Mouse (Mus musculus): ENCODE results near the gene Vmn1r230. TPM values are rescaled to one million over a fixed set of nuclear protein-coding genes. Genes with fewer than 3 reads are reported as not detected.

The Vmn1r230 gene
- total RNA-seq (2021), result not detected
- long read RNA-seq, result 0 reads

DNA sequence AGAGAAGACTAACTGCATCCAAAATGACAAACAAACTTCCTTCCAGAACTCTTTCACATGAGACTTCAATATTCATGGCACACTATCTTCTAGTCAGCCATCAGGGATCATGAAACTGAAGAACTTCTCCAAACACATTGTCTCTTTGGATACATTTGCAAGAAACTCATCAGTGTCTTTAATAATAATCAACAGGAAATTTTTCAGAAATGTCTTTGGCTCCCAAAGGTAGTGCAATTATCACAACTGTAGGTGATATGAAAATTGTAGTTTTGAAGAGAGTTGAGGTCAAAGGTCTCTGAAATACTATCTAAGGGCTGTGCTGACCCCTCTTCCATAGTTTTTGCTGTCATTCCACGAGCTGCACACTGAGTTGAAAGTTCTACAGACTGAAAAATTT, at the start of gene Vmn1r230:
Gene Vmn1r230 (plus strand): TSS at position 301 of the 400 bp plus-strand sequence.
- no peak for DNase-seq (ENCODE audit: low spot score in 2 of 2)

DNA sequence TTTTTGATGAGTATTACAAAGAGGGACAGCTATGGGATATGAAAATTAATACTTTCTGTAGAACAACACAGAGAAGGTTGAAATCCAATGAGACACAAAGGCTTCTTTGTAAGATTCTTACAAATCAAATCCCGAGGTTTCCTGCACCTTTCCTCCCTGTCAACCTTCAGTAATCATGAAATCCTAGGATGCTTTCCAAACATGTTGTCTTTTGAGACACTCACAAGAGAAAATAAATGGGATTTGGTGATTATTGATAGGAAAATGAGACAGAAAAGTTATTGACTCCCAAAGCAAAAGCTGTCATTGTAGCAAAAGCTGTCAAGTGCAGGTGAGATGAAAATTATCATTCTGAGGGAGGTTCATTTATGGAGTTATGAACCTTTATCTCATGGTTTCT, 29.0 kb upstream of the Vmn1r230 start, which contains the start of gene Vmn1r229:
Gene Vmn1r229 (plus strand): TSS at position 301 of the 400 bp plus-strand sequence.
- no peak for DNase-seq (ENCODE audit: low spot score in 2 of 2)

Other genes with a start within 250 kb of the Vmn1r230 start
- not detected for gene Vmn2r110, start 244.0 kb upstream of the Vmn1r230 start, total RNA-seq (2021)
- gene Fpr-rs3, start 215.6 kb upstream of the Vmn1r230 start, total RNA-seq (2021), result not detected
- gene Vmn1r226, start 157.6 kb upstream of the Vmn1r230 start, total RNA-seq (2021), result not detected
- not detected for gene Vmn1r227, start 110.6 kb upstream of the Vmn1r230 start, total RNA-seq (2021)
- gene Vmn1r228, start 54.3 kb upstream of the Vmn1r230 start, total RNA-seq (2021), result not detected
- under 1 TPM; 0.07 to 0.09 TPM for gene Vmn1r229, start 28.9 kb upstream of the Vmn1r230 start, total RNA-seq (2021)
- not detected for gene Vmn1r231, start 64.6 kb downstream of the Vmn1r230 start, total RNA-seq (2021)
- gene Vmn1r232, start 79.3 kb downstream of the Vmn1r230 start, total RNA-seq (2021), result not detected
- gene Ppp2r1a, start 104.9 kb downstream of the Vmn1r230 start, total RNA-seq (2021), result 100 to 1,000 TPM; 774 to 805 TPM
- not detected for gene Vmn1r233, start 156.0 kb downstream of the Vmn1r230 start, total RNA-seq (2021)
- 10 to 100 TPM; 24.8 to 27.2 TPM for gene Zfp160, start 168.5 kb downstream of the Vmn1r230 start, total RNA-seq (2021)

Measured in layer of hippocampus, postnatal 10 days (tissue).